Mouse (Mus musculus) adrenal gland, postnatal 25 days (tissue): ENCODE data around the gene Fam181a. TPM values are rescaled to one million over a fixed set of nuclear protein-coding genes. Genes with fewer than 3 reads are reported as not detected.

Experiments
- DNase-seq: peaks from one replicate; pipeline ENCODE4 v3.0.0; 2021; ENCODE audit warnings: mixed read lengths
- total RNA-seq: library from RNA; stranded (reverse); gene quantifications from 2 replicates; pipeline ENCODE4 v1.2.3, GENCODE M21; 2021

Fam181a gene
- total RNA-seq, 1 experiment from 2014 or later: not detected

DNA sequence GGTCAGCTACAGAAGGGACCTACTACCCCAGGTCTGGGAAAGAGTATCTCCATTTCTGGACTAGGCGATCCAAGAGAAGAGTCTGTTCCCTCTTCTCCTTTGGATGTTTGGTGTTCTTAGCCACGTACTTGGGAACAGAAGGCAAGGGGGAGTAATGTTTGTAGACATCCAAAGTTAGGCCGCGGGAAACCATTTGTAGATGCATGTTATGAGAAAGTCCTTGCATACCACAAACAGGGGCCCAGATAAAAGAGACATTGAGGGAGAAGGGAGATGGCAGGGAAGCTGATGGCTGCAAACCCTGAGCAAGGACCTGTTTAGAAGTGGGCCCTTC lies 45.6 kb downstream of the Fam181a start:
- no peak for DNase-seq

DNA sequence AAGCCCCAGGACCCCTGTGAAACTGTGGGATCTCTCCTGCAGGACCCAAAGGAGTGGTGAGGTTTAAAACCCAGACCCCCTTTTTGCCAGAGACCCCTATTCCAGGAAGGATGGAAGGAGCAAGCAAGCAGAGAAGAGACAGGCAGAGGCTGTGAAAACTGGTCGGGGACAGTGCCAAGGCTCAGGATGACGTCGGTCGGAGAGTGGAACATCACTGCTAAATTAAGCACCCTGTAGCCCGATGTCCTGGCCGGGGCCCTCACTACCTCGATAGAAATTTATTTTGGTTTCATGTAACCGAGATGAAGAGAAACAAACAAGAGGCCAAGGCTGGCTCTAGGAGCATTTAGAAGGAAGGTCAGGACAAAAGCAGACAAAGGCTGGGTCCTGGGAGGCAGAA lies 47.4 kb downstream of the Fam181a start:
- DNase-seq: no peak

DNA sequence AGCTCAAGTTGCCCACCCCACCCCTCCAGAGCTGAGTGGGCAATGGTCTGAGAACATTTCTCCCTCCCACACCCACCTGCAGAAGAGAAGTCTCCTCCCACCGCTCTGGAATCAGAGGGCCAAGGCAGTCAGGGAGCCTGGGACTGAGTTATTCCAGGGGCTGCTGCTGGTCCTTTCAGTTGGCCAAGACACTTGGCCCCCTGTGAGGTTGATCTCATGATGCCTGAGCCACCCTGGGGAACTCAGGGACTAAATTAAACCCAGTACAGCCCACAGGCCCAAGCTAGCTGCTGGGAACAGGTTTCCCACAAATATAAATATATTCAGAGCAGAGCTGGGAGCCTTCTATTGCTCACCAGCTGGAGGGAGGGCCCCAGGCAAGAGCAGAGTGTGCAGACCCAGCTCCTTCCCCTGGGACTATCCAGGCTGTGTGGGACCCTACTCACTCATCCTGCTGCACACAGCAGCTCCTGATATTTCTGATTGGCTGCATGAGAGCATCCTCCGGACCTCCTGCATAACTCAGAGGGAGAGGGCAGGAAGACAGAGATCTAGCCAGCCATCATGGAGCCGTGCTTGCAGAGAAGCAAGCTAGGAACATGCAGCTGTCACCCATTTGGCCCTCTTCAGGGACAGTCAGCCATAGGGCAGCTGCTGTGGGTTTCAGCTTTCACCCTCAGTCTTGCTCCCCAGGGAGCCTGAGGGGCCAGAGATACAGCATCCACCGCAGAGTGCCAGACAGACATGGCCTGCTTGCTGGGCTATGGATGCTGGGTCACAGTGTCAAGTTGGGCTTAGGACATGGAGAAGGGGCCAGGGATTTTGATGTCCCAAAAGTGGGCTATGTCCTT lies 48.4 kb downstream of the Fam181a start:
- no peak for DNase-seq

DNA sequence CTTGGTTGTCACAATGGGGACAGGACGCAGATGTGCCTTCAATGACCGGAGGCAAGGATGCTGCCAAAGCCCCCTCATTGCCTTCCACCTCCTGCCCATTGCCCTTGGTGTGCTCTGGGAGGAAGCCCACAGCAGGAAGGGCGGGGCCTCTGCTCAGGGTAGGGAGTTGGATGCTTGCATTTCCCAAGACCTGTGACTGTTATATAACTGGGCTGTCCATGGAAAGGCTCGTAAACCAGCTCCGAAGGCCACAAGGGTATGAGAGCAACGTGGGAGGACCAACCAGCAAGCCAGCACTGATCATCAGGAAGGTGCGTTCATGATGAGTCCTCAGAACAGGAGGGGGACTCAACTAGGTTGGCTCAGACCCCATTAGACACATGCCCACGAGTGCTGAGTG lies 50.0 kb downstream of the Fam181a start:
- no peak for DNase-seq

DNA sequence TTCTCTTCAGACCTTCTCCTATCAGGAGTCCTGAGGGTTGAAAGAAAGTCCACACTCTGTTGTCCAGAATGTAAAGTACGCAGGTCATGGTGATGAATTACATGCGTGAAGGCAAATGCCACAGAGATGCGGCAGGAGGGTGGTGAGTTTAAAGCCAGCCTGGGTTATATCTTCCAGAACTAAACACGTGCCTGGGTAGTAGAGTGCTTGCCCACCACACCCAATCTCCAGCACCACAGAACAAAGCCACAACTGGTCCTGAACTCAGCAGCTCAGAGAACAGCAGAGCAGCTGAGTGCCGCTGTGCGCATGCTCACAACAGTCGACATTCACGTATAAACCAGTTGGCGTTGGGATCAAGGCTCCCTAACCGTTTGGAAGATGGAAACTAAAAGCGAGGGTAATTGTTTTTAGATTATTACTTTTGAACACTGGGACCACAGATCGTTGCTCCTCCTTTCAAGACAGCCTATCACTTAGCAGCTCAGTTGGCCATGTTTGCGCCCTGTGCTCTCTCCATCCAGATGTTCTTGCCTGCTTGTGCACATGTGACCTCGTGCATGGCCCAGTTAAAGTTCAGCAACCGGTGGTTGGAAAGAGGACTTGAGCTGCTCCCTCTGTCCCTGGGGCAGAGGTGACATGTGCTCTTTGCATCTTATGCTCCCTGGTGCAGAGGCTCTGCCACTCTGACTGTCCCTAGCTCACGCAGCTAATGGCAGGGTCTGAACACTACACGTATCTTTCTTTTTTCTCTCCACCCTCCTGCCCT lies 50.9 kb downstream of the Fam181a start:
- DNase-seq: no peak

DNA sequence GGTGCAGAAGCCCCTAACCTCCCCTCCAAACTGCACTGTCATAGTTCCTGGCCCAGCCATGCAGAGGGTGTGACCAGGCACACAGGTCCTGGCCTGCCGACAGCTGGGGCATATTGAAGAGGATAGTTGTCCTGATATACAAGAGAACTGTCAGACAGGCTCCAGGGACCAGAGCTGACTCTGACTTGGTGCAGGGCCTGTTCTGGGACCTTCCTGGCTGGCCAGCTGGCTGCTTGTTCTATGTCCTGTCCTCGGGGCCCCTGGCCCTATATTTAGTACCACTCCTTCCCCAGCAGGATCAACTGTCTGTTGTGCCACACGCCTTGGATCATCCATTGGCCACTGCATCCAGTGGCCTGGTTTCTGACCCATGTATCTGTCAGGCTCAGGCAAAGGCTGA lies 51.6 kb downstream of the Fam181a start:
- no peak for DNase-seq

Other genes starting within 250 kb of the Fam181a start
- 1.4 and 1.8 TPM in 2 replicates for gene Prima1, start 68.8 kb upstream of the Fam181a start, total RNA-seq
- gene Asb2, start 45.0 kb downstream of the Fam181a start, total RNA-seq: 0.85 and 1.4 TPM in 2 replicates
- 3.5 and 3.9 TPM in 2 replicates for gene Otub2, start 77.7 kb downstream of the Fam181a start, total RNA-seq
- gene 9330161L09Rik, start 96.8 kb downstream of the Fam181a start, total RNA-seq: 1.3 and 1.6 TPM in 2 replicates
- 109 TPM in 2 replicates for gene Ddx24, start 114.9 kb downstream of the Fam181a start, total RNA-seq
- gene Ifi27, start 123.2 kb downstream of the Fam181a start, total RNA-seq: 843 and 1,153 TPM in 2 replicates
- 30.3 and 36.9 TPM in 2 replicates for gene Ifi27l2a, start 132.7 kb downstream of the Fam181a start, total RNA-seq
- gene Ifi27l2b, start 146.2 kb downstream of the Fam181a start, total RNA-seq: not detected in 2 replicates
- gene Ppp4r4, start 221.3 kb downstream of the Fam181a start, total RNA-seq: 5.3 and 5.4 TPM in 2 replicates